Mouse (Mus musculus) MEL (cell line): ENCODE measurements at regions not wholly inside any gene's neighbourhood (a gene's known extent, or its start where the extent isn't known, plus 50 kb on each side); places are given as distances from the start of the nearest gene placed in this dataset.

Experiments
- DNase-seq: peaks from one replicate; pipeline ENCODE4 v3.0.0; 2011; ENCODE audit warnings: low read depth, low spot score
- H3K27ac ChIP-seq: 2 replicates; pipeline ENCODE4 v1.5.1; 2012; ENCODE audit warnings: low read depth, mild to moderate bottlenecking, control low read depth, low read length, moderate library complexity; ENCODE audit not compliant: control insufficient read depth
- H3K27me3 ChIP-seq, 2 experiments: fragments of 150-350 bp in 1 of 2; sonication (generic) in 1 of 2; 2 replicates each; pipeline ENCODE4 v1.6.1; 2012; ENCODE audit warnings: low read length in 2 of 2, mild to moderate bottlenecking in 2 of 2, improper control_type of control experiment in 1 of 2, moderate library complexity in 1 of 2; ENCODE audit not compliant: insufficient read depth in 2 of 2, control insufficient read depth in 1 of 2
- H3K36me3 ChIP-seq, 2 experiments: 2 replicates each; pipeline ENCODE4 v1.6.1; 2012 to 2014; ENCODE audit warnings: low read length in 2 of 2, improper control_type of control experiment in 1 of 2, inconsistent platforms in 1 of 2, mild to moderate bottlenecking in 1 of 2; ENCODE audit not compliant: insufficient read depth in 2 of 2, control insufficient read depth in 1 of 2
- H3K4me1 ChIP-seq, 2 experiments: fragments of 150-350 bp in 1 of 2; sonication (generic) in 1 of 2; 2 replicates each; pipeline ENCODE4 v1.6.1; 2012; ENCODE audit warnings: low read length in 2 of 2, improper control_type of control experiment in 1 of 2, mild to moderate bottlenecking in 1 of 2; ENCODE audit not compliant: insufficient read depth in 2 of 2, control insufficient read depth in 1 of 2
- H3K4me3 ChIP-seq, 2 experiments: fragments of 150-350 bp in 1 of 2; sonication (generic) in 1 of 2; 2 replicates each; pipeline ENCODE4 v1.5.1; 2012; ENCODE audit warnings: low read depth in 2 of 2, low read length in 2 of 2, mild to moderate bottlenecking in 2 of 2, moderate library complexity in 2 of 2, control low read depth in 1 of 2, improper control_type of control experiment in 1 of 2; ENCODE audit not compliant: control insufficient read depth in 1 of 2, insufficient read depth in 1 of 2
- H3K79me2 ChIP-seq: 2 replicates; pipeline ENCODE4 v1.6.1; 2012; ENCODE audit warnings: mild to moderate bottlenecking, low read length, moderate library complexity; ENCODE audit not compliant: control insufficient read depth, poor library complexity, insufficient read depth
- H3K9ac ChIP-seq: 2 replicates; pipeline ENCODE4 v1.6.1; 2012; ENCODE audit warnings: low read depth, mild to moderate bottlenecking, control low read depth, low read length, moderate library complexity; ENCODE audit not compliant: control insufficient read depth, poor library complexity, severe bottlenecking
- H3K9me3 ChIP-seq: fragments of 150-350 bp; sonication (generic); replicated peaks from 2 replicates; pipeline ENCODE4 v1.6.1; 2012; ENCODE audit warnings: mild to moderate bottlenecking, low read length, improper control_type of control experiment, moderate library complexity; ENCODE audit not compliant: insufficient read depth
- CTCF ChIP-seq, 3 experiments: IDR thresholded peaks in 2 of 3; conservative IDR thresholded peaks in 1 of 3; 2 replicates each; pipeline ENCODE4 v1.5.1; 2011 to 2012; ENCODE audit warnings: low read length in 3 of 3, low read depth in 2 of 3, mild to moderate bottlenecking in 2 of 3, improper control_type of control experiment in 1 of 3, inconsistent platforms in 1 of 3, mixed read lengths in 1 of 3, moderate library complexity in 1 of 3; ENCODE audit not compliant: control insufficient read depth in 1 of 3, insufficient read depth in 1 of 3, poor library complexity in 1 of 3, severe bottlenecking in 1 of 3
- E2F4 ChIP-seq: IDR thresholded peaks from 2 replicates; pipeline ENCODE4 v1.6.1; 2011; ENCODE audit warnings: low read depth, low read length, improper control_type of control experiment, borderline replicate concordance
- ELF1 ChIP-seq: IDR thresholded peaks from 2 replicates; pipeline ENCODE4 v1.6.1; 2014; ENCODE audit warnings: low read depth, mild to moderate bottlenecking, inconsistent platforms, low read length, improper control_type of control experiment, moderate library complexity
- MAFK ChIP-seq: IDR thresholded peaks from 2 replicates; pipeline ENCODE4 v1.6.1; 2011; ENCODE audit warnings: low read depth, mild to moderate bottlenecking, low read length, improper control_type of control experiment, borderline replicate concordance
- MAX ChIP-seq: IDR thresholded peaks from 2 replicates; pipeline ENCODE4 v1.6.1; 2011; ENCODE audit warnings: low read length, improper control_type of control experiment
- MEF2A ChIP-seq: IDR thresholded peaks from 2 replicates; pipeline ENCODE4 v1.6.1; 2014; ENCODE audit warnings: low read depth, mild to moderate bottlenecking, inconsistent platforms, low read length, improper control_type of control experiment; ENCODE audit not compliant: poor library complexity, insufficient replicate concordance, severe bottlenecking; ENCODE audit errors: extremely low read depth
- MXI1 ChIP-seq: IDR thresholded peaks from 2 replicates; pipeline ENCODE4 v1.6.1; 2011; ENCODE audit warnings: mild to moderate bottlenecking, low read depth, low read length, improper control_type of control experiment
- MYB ChIP-seq: IDR thresholded peaks from 2 replicates; pipeline ENCODE4 v1.6.1; 2011; ENCODE audit warnings: mild to moderate bottlenecking, low read depth, low read length, improper control_type of control experiment
- POLR2A ChIP-seq, 2 experiments: IDR thresholded peaks; 2 replicates each; pipeline ENCODE4 v1.6.1; 2011 to 2012; ENCODE audit warnings: low read length in 2 of 2, mild to moderate bottlenecking in 2 of 2, control low read depth in 1 of 2, improper control_type of control experiment in 1 of 2, low read depth in 1 of 2, moderate library complexity in 1 of 2; ENCODE audit not compliant: control insufficient read depth in 1 of 2, insufficient read depth in 1 of 2, poor library complexity in 1 of 2
- POLR2AphosphoS5 ChIP-seq: IDR thresholded peaks from 2 replicates; pipeline ENCODE4 v1.6.1; 2012; ENCODE audit warnings: low read depth, borderline replicate concordance, mild to moderate bottlenecking, inconsistent platforms, low read length, moderate library complexity, mixed read lengths
- RAD21 ChIP-seq: IDR thresholded peaks from 2 replicates; pipeline ENCODE4 v1.6.1; 2011; ENCODE audit warnings: mild to moderate bottlenecking, low read depth, low read length, improper control_type of control experiment
- TCF12 ChIP-seq: IDR thresholded peaks from 2 replicates; pipeline ENCODE4 v1.6.1; 2014; ENCODE audit warnings: low read depth, mild to moderate bottlenecking, inconsistent platforms, low read length, improper control_type of control experiment, moderate library complexity
- UBTF ChIP-seq: IDR thresholded peaks from 2 replicates; pipeline ENCODE4 v1.6.1; 2012; ENCODE audit warnings: low read depth, mild to moderate bottlenecking, inconsistent platforms, low read length, improper control_type of control experiment, moderate library complexity, borderline replicate concordance; ENCODE audit not compliant: insufficient read depth
- USF2 ChIP-seq, 2 experiments: IDR thresholded peaks; 2 replicates each; pipeline ENCODE4 v1.6.1; 2011 to 2012; ENCODE audit warnings: improper control_type of control experiment in 2 of 2, low read length in 2 of 2, borderline replicate concordance in 1 of 2, inconsistent platforms in 1 of 2, low read depth in 1 of 2, mild to moderate bottlenecking in 1 of 2; ENCODE audit not compliant: insufficient read depth in 1 of 2

DNA sequence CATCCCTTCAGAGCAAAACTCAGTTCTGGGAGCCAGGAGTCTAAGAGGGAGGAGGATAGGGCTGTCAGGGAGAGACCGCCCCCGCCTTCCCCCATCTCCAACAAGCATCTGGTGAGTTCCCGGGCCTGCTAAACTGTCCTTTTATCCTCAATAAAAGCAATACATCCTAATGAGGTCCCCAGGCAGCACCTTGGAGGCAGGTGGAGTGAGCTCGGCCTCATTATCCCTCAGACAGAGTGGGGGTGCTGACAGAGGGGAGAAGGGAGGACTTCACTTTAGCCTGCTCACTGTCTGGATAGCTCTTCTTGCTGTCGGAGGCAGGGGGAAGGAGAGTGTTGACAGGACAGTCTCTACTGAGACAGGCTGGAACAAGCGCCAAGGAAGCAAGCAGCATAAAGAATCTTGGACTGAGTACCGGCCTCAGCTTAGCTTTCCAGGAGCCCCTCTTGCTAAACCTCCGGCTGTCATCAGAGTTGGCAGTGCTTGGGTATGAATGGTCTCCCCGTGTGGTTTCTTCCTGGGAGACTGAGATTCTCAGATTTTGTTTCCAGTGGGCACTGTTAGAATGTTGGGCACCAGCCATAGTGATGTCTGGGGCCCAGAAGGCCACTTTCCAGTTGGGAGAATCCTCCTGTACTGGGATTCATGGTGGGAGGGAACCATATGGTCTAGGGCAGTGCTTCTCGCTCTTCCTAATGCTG lies 537.3 kb downstream of the Tbc1d22a start:
- Histone ChIP-seq H3K4me3 (no peak overlapping the region), H3K79me2 (no peaks in the 10 kb centered on the region), H3K27me3 (no peaks in the 10 kb centered on the region), H3K4me1 (no peaks in the 10 kb centered on the region), H3K36me3 (no peaks in the 10 kb centered on the region)
- no peak for DNase-seq
- no peak for TF ChIP-seq ELF1
- TF ChIP-seq MEF2A = no peak
- TF ChIP-seq, all 39 proteins: peak for 0
- H3K9ac ChIP-seq = no peak overlapping the region
- H3K27ac ChIP-seq = no peak overlapping the region
- no peaks in the 10 kb centered on the region for H3K9me3 ChIP-seq

DNA sequence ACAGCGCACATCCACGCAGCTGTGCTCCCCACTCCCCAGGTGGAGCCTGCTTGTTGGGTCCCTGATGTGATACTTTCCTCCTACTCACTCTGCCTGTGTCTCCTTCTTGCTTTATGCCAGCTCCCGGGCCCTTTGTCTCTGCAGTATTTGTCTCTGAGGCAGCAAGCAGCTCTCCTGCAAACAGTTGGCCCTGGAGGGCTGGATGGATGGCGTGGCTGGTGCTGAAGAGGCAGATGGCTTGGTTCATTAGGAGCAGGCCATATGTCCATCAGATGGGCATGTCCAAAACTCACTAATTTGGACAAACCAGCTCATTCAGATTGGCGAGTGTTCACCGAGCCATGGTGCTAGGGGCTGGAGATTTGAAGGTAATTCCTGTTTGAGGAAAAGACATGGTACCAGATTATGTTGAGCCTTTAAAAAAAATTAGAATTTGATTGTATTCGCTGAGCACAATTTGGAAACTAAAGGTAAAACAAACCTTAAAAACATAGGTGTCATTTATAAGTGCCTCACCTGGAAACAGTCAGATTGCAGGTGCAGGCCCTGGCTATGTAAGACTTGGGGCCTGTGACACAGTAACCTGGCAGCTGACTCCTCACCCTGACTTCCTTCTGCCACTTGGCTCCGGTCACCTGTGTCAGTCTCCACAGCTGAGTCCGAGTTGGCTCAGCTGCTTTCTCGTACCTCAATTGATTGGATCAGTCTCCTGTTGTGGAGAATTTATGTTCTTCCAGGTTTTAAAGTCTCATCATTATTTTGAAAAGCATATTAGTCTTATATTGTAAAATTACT lies 549.5 kb downstream of the Tbc1d22a start:
- DNase-seq = no peak
- TF ChIP-seq MXI1 (no peak), RAD21 (no peak), CTCF (IDR thresholded peaks at IDR 0.05 in 2 of 3, conservative IDR thresholded peaks at IDR 0.05 in 1 of 3; ENCODE audit: control insufficient read depth in 1 of 3, insufficient read depth in 1 of 3, low read depth in 2 of 3, low read length in 3 of 3, poor library complexity in 1 of 3, severe bottlenecking in 1 of 3) (no peak), MYB (no peak)
- TF ChIP-seq, all 39 proteins: peak for 0
- H3K27me3 ChIP-seq = no peaks in the 10 kb centered on the region
- H3K4me1 ChIP-seq = no peaks in the 10 kb centered on the region
- no peak overlapping the region for H3K9ac ChIP-seq
- no peak overlapping the region for H3K4me3 ChIP-seq
- H3K79me2 ChIP-seq = no peaks in the 10 kb centered on the region
- H3K9me3 ChIP-seq = no peaks in the 10 kb centered on the region
- no peaks in the 10 kb centered on the region for H3K36me3 ChIP-seq
- no peak overlapping the region for H3K27ac ChIP-seq

DNA sequence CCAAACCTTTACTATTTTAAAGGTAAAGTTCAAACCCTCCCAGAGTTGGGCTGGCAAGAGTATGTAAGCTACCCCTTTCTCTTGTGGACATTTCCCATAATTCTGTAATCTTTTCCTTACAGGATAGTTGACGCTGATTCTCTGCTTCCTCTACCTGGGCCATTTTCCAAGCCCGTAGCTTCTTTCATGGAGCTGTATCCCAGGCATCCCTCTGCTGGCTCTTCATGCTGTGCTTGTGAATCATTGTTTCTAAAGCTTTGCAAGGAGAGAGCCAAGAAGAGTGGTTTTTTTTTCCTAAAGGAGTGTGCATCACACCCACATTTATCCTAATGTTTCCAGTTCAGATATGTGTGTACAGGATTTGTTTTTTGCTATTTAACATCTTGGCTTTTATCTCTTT lies 553.4 kb downstream of the Tbc1d22a start:
- H3K27ac ChIP-seq = no peak overlapping the region
- DNase-seq = no peak
- no peaks in the 10 kb centered on the region for H3K27me3 ChIP-seq
- no peaks in the 10 kb centered on the region for H3K9me3 ChIP-seq
- TF ChIP-seq UBTF (no peak), MAFK (no peak), POLR2A (IDR thresholded peaks at IDR 0.05; ENCODE audit: control insufficient read depth in 1 of 2, insufficient read depth in 1 of 2, low read depth in 1 of 2, low read length in 2 of 2, poor library complexity in 1 of 2) (no peak), CTCF (IDR thresholded peaks at IDR 0.05 in 2 of 3, conservative IDR thresholded peaks at IDR 0.05 in 1 of 3; ENCODE audit: control insufficient read depth in 1 of 3, insufficient read depth in 1 of 3, low read depth in 2 of 3, low read length in 3 of 3, poor library complexity in 1 of 3, severe bottlenecking in 1 of 3) (no peak), TCF12 (no peak), MAX (no peak), USF2 (IDR thresholded peaks at IDR 0.05; ENCODE audit: borderline replicate concordance in 1 of 2, insufficient read depth in 1 of 2, low read depth in 1 of 2, low read length in 2 of 2) (no peak), E2F4 (no peak), POLR2AphosphoS5 (no peak)
- H3K4me3 ChIP-seq = no peak overlapping the region
- no peak overlapping the region for H3K9ac ChIP-seq
- H3K4me1 ChIP-seq = no peaks in the 10 kb centered on the region
- H3K36me3 ChIP-seq = no peaks in the 10 kb centered on the region
- no peaks in the 10 kb centered on the region for H3K79me2 ChIP-seq
